Mouse (Mus musculus): ENCODE results near the gene Crip1.

DNA sequence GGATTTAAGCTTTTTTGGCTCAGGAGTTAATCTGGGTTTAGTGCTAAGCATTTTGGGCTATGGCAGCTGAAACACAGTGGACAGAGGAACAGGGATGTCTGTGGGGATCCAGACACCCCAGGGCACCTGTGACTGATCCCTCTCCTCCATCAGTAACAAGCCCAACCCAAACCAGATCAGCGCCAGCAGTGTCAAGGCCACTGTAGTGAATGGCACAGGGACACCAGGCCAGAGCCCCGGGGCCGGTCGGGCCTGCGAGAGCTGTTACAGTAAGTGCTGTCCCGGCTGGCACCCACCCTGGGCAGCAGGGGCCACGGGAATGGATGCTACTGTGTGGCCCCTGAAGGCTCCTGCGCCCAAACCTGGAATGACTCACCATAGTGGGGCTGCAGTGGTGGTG is 15.4 kb upstream of the Crip1 start:
- TF ChIP-seq CTCF (IDR thresholded peaks at IDR 0.05; ENCODE audit: low read depth, low read length) (no peak), GATA1 (IDR thresholded peaks at IDR 0.05; ENCODE audit: borderline replicate concordance, low read length) (no peak), GATA2 (IDR thresholded peaks at IDR 0.05; ENCODE audit: borderline replicate concordance, low read depth, low read length) (no peak), TAL1 (conservative IDR thresholded peaks at IDR 0.05; ENCODE audit: low read depth, low read length) (no peak), POLR2AphosphoS5 (IDR thresholded peaks at IDR 0.05; ENCODE audit: insufficient replicate concordance, low read depth, low read length) (no peak)
